Mouse (Mus musculus): ENCODE measurements around the gene Gm26566. TPM values are rescaled to one million over a fixed set of nuclear protein-coding genes. Genes with fewer than 3 reads are reported as not detected.
"Not testable (repeated sequence)": the region's sequence is repeated elsewhere in the genome, so short reads cannot be mapped to it uniquely, and the experiment has no call there.

The Gm26566 gene
- polyA plus RNA-seq, 1 experiment from 2014 or later: 0.81 TPM

GRCm38 (mm10) chr4:88742771-88743371 lies 21.3 kb downstream of the Gm26566 start:
- ATAC-seq (ENCODE audit: insufficient number of reproducible peaks, low FRiP score, low TSS enrichment, low read depth) (no peak), DNase-seq (ENCODE audit: low spot score) (no peak)
- Histone ChIP-seq H3K4me2 (ENCODE audit: low read depth, severe bottlenecking) (no peak overlapping the region), H3K4me1 (ENCODE audit: control insufficient read depth, insufficient read depth, low read length) (no peaks in the 10 kb centered on the region), H3K27ac (replicated peaks; ENCODE audit: low read depth, low read length) (no peak overlapping the region), H3K4me3 (ENCODE audit: low read depth, low read length) (no peak overlapping the region), H3K9me3 (ENCODE audit: control insufficient read depth, low read length) (no peaks in the 10 kb centered on the region), H3K9ac (ENCODE audit: low read length) (no peak overlapping the region), H3K36me3 (ENCODE audit: control insufficient read depth, insufficient read depth, low read length) (no peaks in the 10 kb centered on the region), H3K27me3 (ENCODE audit: control insufficient read depth, insufficient read depth, low read length) (no peaks in the 10 kb centered on the region)
- WGBS: 72% methylated on average over 7 of the region's 7 CpGs

- Histone ChIP-seq H3K36me3 (ENCODE audit: control insufficient read depth, insufficient read depth, low read length) (no peaks in the 10 kb centered on the region), H3K4me1 (ENCODE audit: control insufficient read depth, insufficient read depth, low read length) (no peaks in the 10 kb centered on the region), H3K4me3 (ENCODE audit: low read depth, low read length) (no peak overlapping the region), H3K4me2 (ENCODE audit: low read depth, severe bottlenecking) (no peak overlapping the region), H3K9ac (ENCODE audit: low read length) (no peak overlapping the region), H3K9me3 (ENCODE audit: control insufficient read depth, low read length) (no peaks in the 10 kb centered on the region), H3K27me3 (ENCODE audit: control insufficient read depth, insufficient read depth, low read length) (no peaks in the 10 kb centered on the region), H3K27ac (replicated peaks; ENCODE audit: low read depth, low read length) (no peak overlapping the region)
- DNase-seq (ENCODE audit: low spot score) (no peak), ATAC-seq (ENCODE audit: insufficient number of reproducible peaks, low FRiP score, low TSS enrichment, low read depth) (no peak)
- WGBS: 80% methylated on average over 3 of the region's 3 CpGs
Observed at GRCm38 (mm10) chr4:88744207-88744606, 22.6 kb downstream of the Gm26566 start.

GRCm38 (mm10) chr4:88749926-88750325 lies 28.3 kb downstream of the Gm26566 start:
- 29% methylated on average over 6 of the region's 6 CpGs for WGBS
- no peak for ATAC-seq (ENCODE audit: insufficient number of reproducible peaks, low FRiP score, low TSS enrichment, low read depth)

GRCm38 (mm10) chr4:88754818-88755340 lies 33.3 kb downstream of the Gm26566 start, which contains the start of gene Gm13271:
Gm13271 (plus strand) TSS chr4:88754868.
- H3K27me3 ChIP-seq (ENCODE audit: control insufficient read depth, insufficient read depth, low read length); ATAC-seq (ENCODE audit: insufficient number of reproducible peaks, low FRiP score, low TSS enrichment, low read depth); H3K4me1 ChIP-seq (ENCODE audit: control insufficient read depth, insufficient read depth, low read length); DNase-seq (ENCODE audit: low spot score); H3K9me3 ChIP-seq (ENCODE audit: control insufficient read depth, low read length); H3K36me3 ChIP-seq (ENCODE audit: control insufficient read depth, insufficient read depth, low read length); H3K27ac ChIP-seq (replicated peaks; ENCODE audit: low read depth, low read length); H3K4me2 ChIP-seq (ENCODE audit: low read depth, severe bottlenecking); H3K4me3 ChIP-seq (ENCODE audit: low read depth, low read length); H3K9ac ChIP-seq (ENCODE audit: low read length): not testable (repeated sequence)
- WGBS: 74% methylated on average over 14 of the region's 15 CpGs

More at GRCm38 (mm10) chr4:88749926-88750325, 28.3 kb downstream of the Gm26566 start:
- H3K27me3 ChIP-seq (ENCODE audit: control insufficient read depth, insufficient read depth, low read length): no peaks in the 10 kb centered on the region
- H3K4me1 ChIP-seq (ENCODE audit: control insufficient read depth, insufficient read depth, low read length): no peaks in the 10 kb centered on the region
- H3K4me2 ChIP-seq (ENCODE audit: low read depth, severe bottlenecking): no peak overlapping the region
- no peaks in the 10 kb centered on the region for H3K9me3 ChIP-seq (ENCODE audit: control insufficient read depth, low read length)
- H3K4me3 ChIP-seq (ENCODE audit: low read depth, low read length): no peak overlapping the region
- H3K36me3 ChIP-seq (ENCODE audit: control insufficient read depth, insufficient read depth, low read length): no peaks in the 10 kb centered on the region
- no peak overlapping the region for H3K27ac ChIP-seq (replicated peaks; ENCODE audit: low read depth, low read length)
- H3K9ac ChIP-seq (ENCODE audit: low read length): no peak overlapping the region
- no peak for DNase-seq (ENCODE audit: low spot score)

GRCm38 (mm10) chr4:88756581-88757513 lies 35.2 kb downstream of the Gm26566 start:
- H3K36me3 ChIP-seq (ENCODE audit: control insufficient read depth, insufficient read depth, low read length); H3K4me1 ChIP-seq (ENCODE audit: control insufficient read depth, insufficient read depth, low read length); ATAC-seq (ENCODE audit: insufficient number of reproducible peaks, low FRiP score, low TSS enrichment, low read depth); H3K27me3 ChIP-seq (ENCODE audit: control insufficient read depth, insufficient read depth, low read length); H3K9me3 ChIP-seq (ENCODE audit: control insufficient read depth, low read length): not testable (repeated sequence)
- WGBS: 14% methylated on average over 28 of the region's 31 CpGs
- peak overlapping the region; percentile 37 for H3K4me3 ChIP-seq (ENCODE audit: low read depth, low read length)
- H3K9ac ChIP-seq (ENCODE audit: low read length): peak overlapping the region; percentile 60
- H3K4me2 ChIP-seq (ENCODE audit: low read depth, severe bottlenecking): peak overlapping the region; percentile 61
- peak; percentile 58 for DNase-seq (ENCODE audit: low spot score)
- peak overlapping the region; percentile 77 for H3K27ac ChIP-seq (replicated peaks; ENCODE audit: low read depth, low read length)

- not testable (repeated sequence) for H3K4me1 ChIP-seq (ENCODE audit: control insufficient read depth, insufficient read depth, low read length); H3K36me3 ChIP-seq (ENCODE audit: control insufficient read depth, insufficient read depth, low read length); H3K9me3 ChIP-seq (ENCODE audit: control insufficient read depth, low read length); H3K27me3 ChIP-seq (ENCODE audit: control insufficient read depth, insufficient read depth, low read length)
- Histone ChIP-seq H3K4me2 (ENCODE audit: low read depth, severe bottlenecking) (peak overlapping the region; percentile 61), H3K4me3 (ENCODE audit: low read depth, low read length) (peak overlapping the region; percentile 37), H3K9ac (ENCODE audit: low read length) (peak overlapping the region; percentile 60; the same call in 1 of the 2 replicates), H3K27ac (replicated peaks; ENCODE audit: low read depth, low read length) (peak overlapping the region; percentile 77)
- DNase-seq (ENCODE audit: low spot score) (peak; percentile 85), ATAC-seq (ENCODE audit: insufficient number of reproducible peaks, low FRiP score, low TSS enrichment, low read depth) (peak; percentile 99)
- under 1% methylated on average over 11 of the region's 21 CpGs for WGBS
Observed at GRCm38 (mm10) chr4:88757628-88758031, 36.0 kb downstream of the Gm26566 start.

GRCm38 (mm10) chr4:88758751-88759150 lies 37.1 kb downstream of the Gm26566 start:
- WGBS: 88% methylated on average over 9 of the region's 9 CpGs
- not testable (repeated sequence) for H3K4me1 ChIP-seq (ENCODE audit: control insufficient read depth, insufficient read depth, low read length); H3K27me3 ChIP-seq (ENCODE audit: control insufficient read depth, insufficient read depth, low read length); ATAC-seq (ENCODE audit: insufficient number of reproducible peaks, low FRiP score, low TSS enrichment, low read depth); H3K9me3 ChIP-seq (ENCODE audit: control insufficient read depth, low read length); H3K36me3 ChIP-seq (ENCODE audit: control insufficient read depth, insufficient read depth, low read length); H3K4me3 ChIP-seq (ENCODE audit: low read depth, low read length); H3K27ac ChIP-seq (replicated peaks; ENCODE audit: low read depth, low read length); H3K9ac ChIP-seq (ENCODE audit: low read length); DNase-seq (ENCODE audit: low spot score); H3K4me2 ChIP-seq (ENCODE audit: low read depth, severe bottlenecking)

- not testable (repeated sequence) for H3K4me1 ChIP-seq (ENCODE audit: control insufficient read depth, insufficient read depth, low read length); DNase-seq (ENCODE audit: low spot score); H3K9ac ChIP-seq (ENCODE audit: low read length); H3K9me3 ChIP-seq (ENCODE audit: control insufficient read depth, low read length); H3K27ac ChIP-seq (replicated peaks; ENCODE audit: low read depth, low read length); H3K4me3 ChIP-seq (ENCODE audit: low read depth, low read length); H3K36me3 ChIP-seq (ENCODE audit: control insufficient read depth, insufficient read depth, low read length); ATAC-seq (ENCODE audit: insufficient number of reproducible peaks, low FRiP score, low TSS enrichment, low read depth); H3K27me3 ChIP-seq (ENCODE audit: control insufficient read depth, insufficient read depth, low read length)
- WGBS: 26% methylated on average over 6 of the region's 14 CpGs
- H3K4me2 ChIP-seq (ENCODE audit: low read depth, severe bottlenecking): peak within 1 kb of the TSS; percentile 17; the same call in 1 of the 2 replicates
Observed at GRCm38 (mm10) chr4:88759610-88760268, 38.1 kb downstream of the Gm26566 start, which contains the start of gene Gm13283. Gm13283 (plus strand) TSS chr4:88760119.

All from limb, embryonic 11.5 days (tissue).